Mouse (Mus musculus): Measurements from ENCODE around the gene Ralgps1. TPM values are rescaled to one million over a fixed set of nuclear protein-coding genes. Genes with fewer than 3 reads are reported as not detected.

Ralgps1 gene
- polyA plus RNA-seq, 1 experiment from 2014 or later: 32.0 TPM

GRCm38 (mm10) chr2:33221339-33221900, 149.9 kb downstream of the Ralgps1 start:
- H3K27me3 ChIP-seq (replicated peaks; ENCODE audit: control insufficient read depth, insufficient read depth, low read length): no peaks in the 10 kb centered on the region
- 87% methylated on average over 11 of the region's 11 CpGs for WGBS

GRCm38 (mm10) chr2:33220674-33221338, 150.5 kb downstream of the Ralgps1 start:
- no peak overlapping the region for H3K4me3 ChIP-seq (ENCODE audit: low read length)
- no peaks in the 10 kb centered on the region for H3K27me3 ChIP-seq (replicated peaks; ENCODE audit: control insufficient read depth, insufficient read depth, low read length)
- 93% methylated on average over 10 of the region's 10 CpGs for WGBS
- H3K36me3 ChIP-seq (ENCODE audit: control insufficient read depth, insufficient read depth, low read length): no peaks in the 10 kb centered on the region
- peaks cover 20% of the 10 kb centered on the region for H3K4me1 ChIP-seq (ENCODE audit: control insufficient read depth, insufficient read depth, low read depth, low read length)
- no peak overlapping the region for H3K9ac ChIP-seq (ENCODE audit: low read depth, low read length)
- no peak overlapping the region for H3K4me2 ChIP-seq (ENCODE audit: low read length)
- no peaks in the 10 kb centered on the region for H3K9me3 ChIP-seq (ENCODE audit: control insufficient read depth, low read length)
- H3K27ac ChIP-seq (ENCODE audit: low read depth, low read length): no peak overlapping the region
- ATAC-seq: no peak

More at GRCm38 (mm10) chr2:33221339-33221900, 149.9 kb downstream of the Ralgps1 start:
- no peak overlapping the region for H3K4me2 ChIP-seq (ENCODE audit: low read length)
- ATAC-seq: no peak
- H3K9ac ChIP-seq (ENCODE audit: low read depth, low read length): no peak overlapping the region
- no peaks in the 10 kb centered on the region for H3K36me3 ChIP-seq (ENCODE audit: control insufficient read depth, insufficient read depth, low read length)
- H3K4me1 ChIP-seq (ENCODE audit: control insufficient read depth, insufficient read depth, low read depth, low read length): peaks cover 14% of the 10 kb centered on the region
- H3K27ac ChIP-seq (ENCODE audit: low read depth, low read length): no peak overlapping the region
- H3K4me3 ChIP-seq (ENCODE audit: low read length): no peak overlapping the region
- no peaks in the 10 kb centered on the region for H3K9me3 ChIP-seq (ENCODE audit: control insufficient read depth, low read length)

DNA sequence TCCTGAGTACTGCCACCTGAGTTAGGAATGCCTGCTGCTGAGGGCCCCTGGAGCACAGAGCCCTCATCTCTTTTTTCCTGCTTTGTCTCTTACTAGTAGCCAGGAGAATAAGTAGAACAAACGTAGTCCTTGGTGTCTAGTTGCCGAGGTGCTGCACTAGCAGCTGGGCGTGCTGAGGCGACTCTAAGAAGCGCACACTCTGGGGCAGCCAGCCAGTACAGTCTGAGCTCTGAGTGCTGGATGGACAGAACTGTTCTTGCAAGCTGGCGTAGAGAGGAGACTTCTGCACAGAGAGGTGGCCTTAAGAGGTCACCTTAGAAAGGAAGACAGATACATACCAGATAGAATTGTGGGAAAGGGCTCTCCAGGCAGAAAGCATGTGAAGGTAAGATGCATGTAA, 151.0 kb downstream of the Ralgps1 start:
- no peak overlapping the region for H3K9ac ChIP-seq (ENCODE audit: low read depth, low read length)
- whole genome bisulfite sequencing: 64% methylated on average over 6 of the region's 6 CpGs
- H3K9me3 ChIP-seq (ENCODE audit: control insufficient read depth, low read length): no peaks in the 10 kb centered on the region
- H3K4me2 ChIP-seq (ENCODE audit: low read length): no peak overlapping the region
- H3K4me1 ChIP-seq (ENCODE audit: control insufficient read depth, insufficient read depth, low read depth, low read length): peaks cover 26% of the 10 kb centered on the region
- ATAC-seq: no peak
- no peaks in the 10 kb centered on the region for H3K27me3 ChIP-seq (replicated peaks; ENCODE audit: control insufficient read depth, insufficient read depth, low read length)
- H3K27ac ChIP-seq (ENCODE audit: low read depth, low read length): no peak overlapping the region
- no peaks in the 10 kb centered on the region for H3K36me3 ChIP-seq (ENCODE audit: control insufficient read depth, insufficient read depth, low read length)
- H3K4me3 ChIP-seq (ENCODE audit: low read length): no peak overlapping the region

DNA sequence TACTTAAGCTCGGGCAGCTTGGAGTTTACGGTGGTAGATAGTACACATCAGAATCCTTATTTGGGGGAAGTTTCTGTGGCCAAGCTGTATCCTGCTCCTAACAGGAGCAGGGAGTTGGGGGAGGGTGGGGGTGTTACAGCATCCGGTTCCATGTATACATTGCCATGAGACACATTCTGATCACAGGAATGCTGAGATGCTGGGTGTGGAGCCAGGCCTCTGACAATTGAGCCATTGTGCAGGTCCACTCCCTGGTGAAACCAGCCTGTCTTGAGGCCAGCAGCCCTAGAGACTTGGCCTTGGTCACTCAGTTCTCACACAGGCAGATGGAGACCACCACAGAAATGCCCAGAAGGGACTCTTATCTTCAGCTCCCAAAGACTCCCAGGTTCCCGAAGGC, 151.6 kb downstream of the Ralgps1 start:
- Histone ChIP-seq H3K9me3 (ENCODE audit: control insufficient read depth, low read length) (no peaks in the 10 kb centered on the region), H3K36me3 (ENCODE audit: control insufficient read depth, insufficient read depth, low read length) (no peaks in the 10 kb centered on the region), H3K9ac (ENCODE audit: low read depth, low read length) (no peak overlapping the region), H3K4me2 (ENCODE audit: low read length) (no peak overlapping the region), H3K27me3 (replicated peaks; ENCODE audit: control insufficient read depth, insufficient read depth, low read length) (no peaks in the 10 kb centered on the region), H3K4me3 (ENCODE audit: low read length) (no peak overlapping the region), H3K27ac (ENCODE audit: low read depth, low read length) (no peak overlapping the region), H3K4me1 (ENCODE audit: control insufficient read depth, insufficient read depth, low read depth, low read length) (peaks cover 29% of the 10 kb centered on the region)
- 84% methylated on average over 4 of the region's 4 CpGs for WGBS
- no peak for ATAC-seq

GRCm38 (mm10) chr2:33218903-33219625, 152.2 kb downstream of the Ralgps1 start:
- Histone ChIP-seq H3K4me3 (ENCODE audit: low read length) (no peak overlapping the region), H3K36me3 (ENCODE audit: control insufficient read depth, insufficient read depth, low read length) (no peaks in the 10 kb centered on the region), H3K27ac (ENCODE audit: low read depth, low read length) (no peak overlapping the region), H3K4me1 (ENCODE audit: control insufficient read depth, insufficient read depth, low read depth, low read length) (peaks cover 29% of the 10 kb centered on the region), H3K4me2 (ENCODE audit: low read length) (no peak overlapping the region), H3K9me3 (ENCODE audit: control insufficient read depth, low read length) (no peaks in the 10 kb centered on the region), H3K9ac (ENCODE audit: low read depth, low read length) (no peak overlapping the region), H3K27me3 (replicated peaks; ENCODE audit: control insufficient read depth, insufficient read depth, low read length) (no peaks in the 10 kb centered on the region)
- no peak for ATAC-seq
- WGBS: 67% methylated on average over 11 of the region's 11 CpGs

GRCm38 (mm10) chr2:33217425-33217794, 153.9 kb downstream of the Ralgps1 start:
- Histone ChIP-seq H3K27me3 (replicated peaks; ENCODE audit: control insufficient read depth, insufficient read depth, low read length) (no peaks in the 10 kb centered on the region), H3K4me2 (ENCODE audit: low read length) (peak overlapping the region; percentile 50), H3K9me3 (ENCODE audit: control insufficient read depth, low read length) (no peaks in the 10 kb centered on the region), H3K4me1 (ENCODE audit: control insufficient read depth, insufficient read depth, low read depth, low read length) (peaks cover 29% of the 10 kb centered on the region), H3K27ac (ENCODE audit: low read depth, low read length) (no peak overlapping the region), H3K36me3 (ENCODE audit: control insufficient read depth, insufficient read depth, low read length) (no peaks in the 10 kb centered on the region), H3K9ac (ENCODE audit: low read depth, low read length) (no peak overlapping the region), H3K4me3 (ENCODE audit: low read length) (no peak overlapping the region)
- 54% methylated on average over 3 of the region's 3 CpGs for WGBS
- no peak for ATAC-seq

DNA sequence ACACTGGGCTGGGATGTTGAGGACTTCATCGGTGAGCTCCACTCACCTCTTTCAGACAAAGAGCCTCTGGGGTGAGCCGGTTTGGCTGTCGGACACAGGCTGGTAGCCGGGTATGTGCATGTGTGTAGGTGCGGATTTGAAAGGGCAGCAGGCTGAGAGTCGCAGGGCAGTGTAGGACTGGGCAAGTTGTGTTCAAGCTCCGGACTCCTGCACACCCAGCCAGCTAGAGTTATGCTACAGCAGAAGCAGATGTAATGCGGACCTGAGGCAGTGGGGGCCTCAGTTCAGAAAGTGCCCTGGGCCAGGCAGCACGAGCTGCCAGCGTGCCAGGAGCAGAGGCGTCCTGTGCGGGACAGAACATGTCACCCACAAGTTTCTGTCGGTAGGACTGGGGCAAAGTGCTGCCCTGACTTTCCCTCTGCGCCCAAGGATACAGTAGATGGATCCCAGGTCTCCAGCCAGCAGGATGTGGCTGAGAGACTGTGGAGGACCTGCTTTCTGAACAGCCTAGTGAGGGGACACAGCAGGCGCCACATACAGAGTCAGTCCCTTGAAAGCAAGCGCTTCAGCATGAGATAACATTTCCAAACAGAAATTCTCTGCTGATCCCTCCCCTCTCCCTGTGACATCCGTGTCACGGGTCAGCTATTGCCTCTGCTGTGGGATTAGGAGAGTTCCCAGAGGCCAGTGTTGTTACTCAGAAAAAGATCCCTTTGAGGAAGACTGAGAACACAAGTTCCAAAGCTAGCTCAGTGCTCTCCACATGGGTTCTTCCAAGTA, 154.5 kb downstream of the Ralgps1 start:
- Histone ChIP-seq H3K4me1 (ENCODE audit: control insufficient read depth, insufficient read depth, low read depth, low read length) (peaks cover 29% of the 10 kb centered on the region), H3K9me3 (ENCODE audit: control insufficient read depth, low read length) (no peaks in the 10 kb centered on the region), H3K4me2 (ENCODE audit: low read length) (peak overlapping the region; percentile 50), H3K4me3 (ENCODE audit: low read length) (peak overlapping the region; percentile 36), H3K27me3 (replicated peaks; ENCODE audit: control insufficient read depth, insufficient read depth, low read length) (no peaks in the 10 kb centered on the region), H3K27ac (ENCODE audit: low read depth, low read length) (peak overlapping the region; percentile 78), H3K36me3 (ENCODE audit: control insufficient read depth, insufficient read depth, low read length) (no peaks in the 10 kb centered on the region), H3K9ac (ENCODE audit: low read depth, low read length) (peak overlapping the region; percentile 51)
- peak; percentile 22; the same call in 1 of the 2 replicates for ATAC-seq
- whole genome bisulfite sequencing: 15% methylated on average over 18 of the region's 18 CpGs

DNA sequence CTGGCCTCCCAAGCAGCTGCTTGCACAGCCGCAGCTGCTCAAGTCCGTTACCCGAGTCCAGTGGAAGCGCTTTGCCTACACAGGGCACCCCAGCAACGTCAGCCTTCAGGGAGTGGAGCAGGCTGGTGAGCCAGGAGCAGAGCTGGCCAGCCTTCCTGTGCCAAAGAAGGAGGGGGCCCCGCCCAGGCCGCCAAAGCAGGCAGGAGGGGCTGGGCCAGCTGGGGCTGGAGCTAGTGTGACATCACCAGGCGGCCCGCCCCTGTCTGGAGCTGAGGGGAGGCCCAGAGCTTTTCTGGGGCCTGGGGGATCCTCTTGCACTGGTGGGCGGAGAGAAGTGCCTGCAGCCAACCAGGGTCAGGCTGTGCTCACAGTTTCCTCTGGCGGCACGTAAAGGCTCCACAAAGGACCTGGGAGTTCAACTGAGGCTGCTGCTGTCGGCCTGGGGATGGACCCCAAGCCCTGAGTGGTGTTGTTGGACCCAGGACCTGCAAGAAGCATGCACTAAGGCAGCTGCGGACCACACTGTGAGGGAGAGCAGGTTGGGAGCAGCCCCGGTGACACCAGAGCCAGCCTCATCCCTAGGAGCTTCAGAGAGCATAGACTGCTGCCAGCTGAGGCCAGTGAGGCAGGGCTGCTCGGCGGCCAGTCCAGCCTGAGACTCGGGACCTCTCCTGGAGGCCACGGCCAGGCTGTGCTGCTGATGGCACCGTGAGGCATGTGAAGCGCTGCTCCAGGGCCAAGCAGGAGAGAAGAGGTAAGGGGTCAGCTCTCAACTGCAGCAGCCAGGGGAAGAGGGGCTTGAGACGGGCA, 155.4 kb downstream of the Ralgps1 start, which contains the start of gene Angptl2:
Gene Angptl2, plus strand, starts transcription at position 370 of the 810 bp plus-strand sequence.
- H3K36me3 ChIP-seq (ENCODE audit: control insufficient read depth, insufficient read depth, low read length): no peaks in the 10 kb centered on the region
- 5% methylated on average over 22 of the region's 22 CpGs for WGBS
- H3K9me3 ChIP-seq (ENCODE audit: control insufficient read depth, low read length): no peaks in the 10 kb centered on the region
- H3K27me3 ChIP-seq (replicated peaks; ENCODE audit: control insufficient read depth, insufficient read depth, low read length): no peaks in the 10 kb centered on the region
- H3K4me3 ChIP-seq (ENCODE audit: low read length): peak within 1 kb of the TSS; percentile 36
- H3K9ac ChIP-seq (ENCODE audit: low read depth, low read length): peak within 1 kb of the TSS; percentile 51
- ATAC-seq: peak; percentile 92
- H3K4me2 ChIP-seq (ENCODE audit: low read length): peak within 1 kb of the TSS; percentile 50
- peaks cover 29% of the 10 kb centered on the region for H3K4me1 ChIP-seq (ENCODE audit: control insufficient read depth, insufficient read depth, low read depth, low read length)
- H3K27ac ChIP-seq (ENCODE audit: low read depth, low read length): peak within 1 kb of the TSS; percentile 78
